Mouse (Mus musculus): ENCODE measurements around the gene Rasgrf1.

DNA sequence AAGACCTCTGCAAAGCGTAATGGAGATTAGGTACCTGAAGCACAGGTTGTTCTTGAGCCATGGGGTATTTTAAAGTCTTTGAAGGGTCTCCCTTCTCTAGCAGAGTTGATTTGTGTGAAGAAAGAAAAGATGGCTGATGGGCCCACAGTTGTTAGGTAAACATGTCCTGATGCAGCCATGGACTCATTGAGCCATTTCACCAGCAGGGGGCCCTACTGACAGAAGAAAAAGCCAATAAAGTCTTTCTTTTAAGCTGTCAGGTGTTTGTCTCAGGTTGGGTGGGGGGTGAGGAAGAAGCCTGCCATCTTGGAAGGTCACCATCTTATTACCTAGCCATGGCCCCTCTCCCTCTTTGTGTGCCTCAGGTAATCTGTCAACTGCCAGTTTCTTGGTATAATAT lies 30.7 kb downstream of the Rasgrf1 start:
- no peak for TF ChIP-seq POLR2A (IDR thresholded peaks at IDR 0.05; ENCODE audit: borderline replicate concordance, extremely low read depth, insufficient read depth, insufficient read length, poor library complexity, severe bottlenecking)
- no peak for TF ChIP-seq CTCF (IDR thresholded peaks at IDR 0.05; ENCODE audit: borderline replicate concordance, extremely low read depth, insufficient read depth, insufficient read length)
